Comparison of ENCODE assay signal across 14 mouse cellular contexts in genomic region chr2:51355281-51355680, GRCm38 (mm10).
"Had no signal": no experiment of that assay in that cellular context is flagged by ENCODE, and none has a peak within 500 bp of the region (broad histone marks: within the 10 kb centered on the region; RNA-seq: fewer than 3 reads in every experiment).

No protein-coding gene starts in this region.

- H3K4me1 ChIP-seq: liver, embryonic 15.5 days; midbrain, embryonic 10.5 days; neural tube, embryonic 15.5 days had no signal

- H3K9ac ChIP-seq: limb, embryonic 13.5 days; liver, embryonic 15.5 days; neural tube, embryonic 15.5 days had no signal

- H3K27ac ChIP-seq: limb, embryonic 13.5 days; liver, embryonic 15.5 days; midbrain, embryonic 10.5 days; neural tube, embryonic 15.5 days had no signal

- H3K9me3 ChIP-seq: limb, embryonic 13.5 days; liver, embryonic 15.5 days; midbrain, embryonic 10.5 days; neural tube, embryonic 15.5 days had no signal

- H3K4me3 ChIP-seq: limb, embryonic 13.5 days; liver, embryonic 15.5 days; midbrain, embryonic 10.5 days; myocyte; neural tube, embryonic 15.5 days had no signal

- DNase-seq: kidney, postnatal 25 days; lung, adult 2 months; lung, postnatal 10 days; lung, postnatal 4 days; midbrain, embryonic 14.5 days; right cerebral cortex, adult 18-20 months; right cerebral cortex, postnatal 25 days; thymus, postnatal 4 days had no signal

- H3K36me3 ChIP-seq: limb, embryonic 13.5 days; liver, embryonic 15.5 days; midbrain, embryonic 10.5 days; neural tube, embryonic 15.5 days had no signal

- H3K27me3 ChIP-seq: limb, embryonic 13.5 days; liver, embryonic 15.5 days; neural tube, embryonic 15.5 days had no signal

- H3K4me2 ChIP-seq: limb, embryonic 13.5 days; liver, embryonic 11.5 days; liver, embryonic 15.5 days; neural tube, embryonic 15.5 days had no signal
